Mouse (Mus musculus) bone marrow, adult 2 months (tissue): ENCODE results near the gene Gm13697. TPM values are rescaled to one million over a fixed set of nuclear protein-coding genes. Genes with fewer than 3 reads are reported as not detected.
"Not testable (repeated sequence)": the region's sequence is repeated elsewhere in the genome, so short reads cannot be mapped to it uniquely, and the experiment has no call there.

ENCODE experiments used
- H3K27ac ChIP-seq: fragments of 200-500 bp; 2 replicates; pipeline ENCODE4 v1.5.1; 2012; ENCODE audit warnings: low read depth, mild to moderate bottlenecking, control low read depth, inconsistent platforms, low read length; ENCODE audit not compliant: control insufficient read depth, poor library complexity, insufficient read depth
- H3K4me1 ChIP-seq: fragments of 200-500 bp; 2 replicates; pipeline ENCODE4 v1.6.1; 2011; ENCODE audit warnings: low read length; ENCODE audit not compliant: control insufficient read depth, insufficient read depth
- H3K4me3 ChIP-seq: fragments of 200-500 bp; replicated peaks from 2 replicates; pipeline ENCODE3; 2011; ENCODE audit warnings: mild to moderate bottlenecking, low read depth, low read length, control low read depth; ENCODE audit not compliant: control insufficient read depth
- CTCF ChIP-seq: fragments of 200-500 bp; IDR thresholded peaks from 2 replicates; pipeline ENCODE4 v1.5.1; 2011; ENCODE audit warnings: low read length, control low read depth; ENCODE audit not compliant: control insufficient read depth, insufficient read depth
- POLR2A ChIP-seq: fragments of 200-500 bp; IDR thresholded peaks from 2 replicates; pipeline ENCODE4 v1.6.1; 2011; ENCODE audit warnings: low read depth, mild to moderate bottlenecking, control low read depth, low read length, borderline replicate concordance; ENCODE audit not compliant: control insufficient read depth
- WGBS: fragments of 180-500 bp; shearing (Covaris S2); methylation state at CpG from one replicate; pipeline ENCODE4 v1.1.7; 2018; 5-methylcytosine and 5-hydroxymethylcytosine counted together
- polyA plus RNA-seq: library from polyadenylated mRNA; stranded (reverse); fragments of >200 nt; gene quantifications from 2 replicates; pipeline ENCODE4 v1.2.4, GENCODE M21; 2011; ENCODE audit warnings: low replicate concordance; ENCODE audit not compliant: missing spikeins, insufficient read depth, insufficient read length

Gene Gm13697
- polyA plus RNA-seq: not detected in 2 replicates

DNA sequence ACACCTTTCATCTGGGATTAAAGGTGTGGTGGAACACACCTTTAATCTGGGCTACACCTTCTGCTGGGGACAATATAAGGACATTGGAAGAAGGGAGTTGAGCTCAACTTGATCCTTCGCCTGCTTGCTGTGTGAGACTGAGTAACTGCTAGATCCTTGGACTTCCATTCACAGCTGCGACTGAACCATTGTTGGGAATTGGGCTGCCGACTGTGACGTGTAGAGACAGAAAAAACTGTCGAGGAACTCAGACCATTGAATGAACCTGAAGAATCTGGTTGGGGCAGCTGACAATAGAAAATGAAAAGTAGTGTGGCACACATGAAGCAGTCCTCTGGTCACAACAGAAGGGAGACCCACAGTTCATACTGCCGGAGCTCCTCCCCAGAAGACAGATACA, at the start of gene Gm13697:
Gene Gm13697, plus strand, starts transcription at position 301 of the 400 bp plus-strand sequence.
- H3K27ac ChIP-seq, H3K4me3 ChIP-seq, H3K4me1 ChIP-seq: not testable (repeated sequence)
- WGBS: no CpG with 5 or more reads among the region's 6 CpGs

DNA sequence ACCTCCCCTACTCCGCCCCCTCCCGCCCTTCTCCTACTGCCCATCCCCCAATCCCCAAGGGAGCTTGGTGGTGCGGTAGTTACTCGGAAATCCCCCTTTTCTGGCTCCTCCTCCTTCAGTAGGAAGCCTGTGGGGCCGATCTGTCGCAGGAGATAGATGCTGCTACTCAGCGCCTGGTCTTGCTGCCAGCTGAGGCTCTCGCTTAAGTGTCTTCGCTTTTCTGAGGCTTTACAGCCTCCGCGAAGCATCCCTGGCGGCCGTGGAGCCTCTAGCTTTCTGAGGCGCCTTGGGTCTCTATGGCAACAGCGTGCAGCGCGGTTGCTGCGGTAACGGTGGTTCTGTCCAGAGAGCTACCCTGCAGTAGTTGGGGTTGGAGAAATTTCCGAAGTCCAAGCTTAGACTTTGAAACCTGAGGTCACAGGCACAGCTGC, 43.6 kb upstream of the Gm13697 start, which contains the start of gene Zswim2:
Gene Zswim2, minus strand, starts transcription at position 298 of the 431 bp plus-strand sequence.
- Histone ChIP-seq H3K4me3 (no peak within 1 kb of the TSS), H3K27ac (no peak within 1 kb of the TSS)
- 1% methylated on average over 20 of the region's 20 CpGs for WGBS

DNA sequence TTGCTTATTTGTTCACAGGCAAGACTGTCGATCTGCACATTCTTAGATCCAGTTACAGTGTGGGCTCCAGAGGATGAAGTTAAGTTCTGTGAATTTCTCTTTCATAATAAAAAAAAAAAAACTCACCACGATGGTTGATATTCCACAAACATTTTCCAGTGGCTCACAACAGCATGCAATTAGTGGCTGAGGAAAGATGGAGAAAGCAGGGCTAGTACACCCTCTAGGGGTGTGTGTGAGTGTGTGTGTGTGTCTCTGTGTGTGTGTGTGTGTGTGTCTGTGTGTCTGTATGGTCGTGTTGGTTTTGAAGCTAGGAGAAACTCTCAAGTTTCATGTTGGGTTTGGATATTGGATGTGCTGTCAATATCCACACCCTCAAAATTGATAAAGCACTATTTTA, 43.2 kb upstream of the Gm13697 start:
- TF ChIP-seq CTCF: no peak
- no peak for TF ChIP-seq POLR2A
- Histone ChIP-seq H3K4me1 (no peaks in the 10 kb centered on the region), H3K27ac (no peak overlapping the region), H3K4me3 (no peak overlapping the region)
- 13% methylated on average over 3 of the region's 3 CpGs for whole genome bisulfite sequencing

More for the DNA sequence above, 43.6 kb upstream of the Gm13697 start, which contains the start of gene Zswim2:
- no peaks in the 10 kb centered on the region for H3K4me1 ChIP-seq
- no peak for TF ChIP-seq POLR2A
- no peak for TF ChIP-seq CTCF

DNA sequence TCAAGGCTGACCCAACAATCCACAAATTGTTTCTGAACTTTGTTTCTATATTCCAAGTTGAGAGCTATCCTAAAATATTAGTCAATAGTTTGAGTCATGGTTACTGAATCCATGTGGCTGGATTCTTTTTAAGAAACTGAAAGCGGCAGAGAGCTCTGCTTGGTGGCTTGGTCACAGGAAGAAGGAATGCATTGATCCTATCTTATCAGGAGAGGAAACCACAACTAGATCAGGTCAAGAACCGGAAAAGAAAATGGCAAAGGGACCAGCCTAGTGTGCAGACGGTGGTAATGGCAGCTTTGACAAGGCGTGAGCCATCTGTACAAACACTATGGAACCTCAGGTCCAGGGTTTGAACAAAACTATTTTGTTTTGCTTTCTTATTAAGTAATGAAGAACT, 42.8 kb upstream of the Gm13697 start:
- Histone ChIP-seq H3K4me1 (no peaks in the 10 kb centered on the region), H3K27ac (no peak overlapping the region), H3K4me3 (no peak overlapping the region)
- WGBS: 15% methylated on average over 4 of the region's 4 CpGs
- TF ChIP-seq CTCF (no peak), POLR2A (no peak)

DNA sequence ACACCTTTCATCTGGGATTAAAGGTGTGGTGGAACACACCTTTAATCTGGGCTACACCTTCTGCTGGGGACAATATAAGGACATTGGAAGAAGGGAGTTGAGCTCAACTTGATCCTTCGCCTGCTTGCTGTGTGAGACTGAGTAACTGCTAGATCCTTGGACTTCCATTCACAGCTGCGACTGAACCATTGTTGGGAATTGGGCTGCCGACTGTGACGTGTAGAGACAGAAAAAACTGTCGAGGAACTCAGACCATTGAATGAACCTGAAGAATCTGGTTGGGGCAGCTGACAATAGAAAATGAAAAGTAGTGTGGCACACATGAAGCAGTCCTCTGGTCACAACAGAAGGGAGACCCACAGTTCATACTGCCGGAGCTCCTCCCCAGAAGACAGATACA, 29.1 kb upstream of the Gm13697 start, which contains the start of gene Gm13698:
Gene Gm13698, plus strand, starts transcription at position 301 of the 400 bp plus-strand sequence.
- H3K4me1 ChIP-seq, H3K4me3 ChIP-seq, H3K27ac ChIP-seq: not testable (repeated sequence)
- WGBS: no CpG with 5 or more reads among the region's 6 CpGs

DNA sequence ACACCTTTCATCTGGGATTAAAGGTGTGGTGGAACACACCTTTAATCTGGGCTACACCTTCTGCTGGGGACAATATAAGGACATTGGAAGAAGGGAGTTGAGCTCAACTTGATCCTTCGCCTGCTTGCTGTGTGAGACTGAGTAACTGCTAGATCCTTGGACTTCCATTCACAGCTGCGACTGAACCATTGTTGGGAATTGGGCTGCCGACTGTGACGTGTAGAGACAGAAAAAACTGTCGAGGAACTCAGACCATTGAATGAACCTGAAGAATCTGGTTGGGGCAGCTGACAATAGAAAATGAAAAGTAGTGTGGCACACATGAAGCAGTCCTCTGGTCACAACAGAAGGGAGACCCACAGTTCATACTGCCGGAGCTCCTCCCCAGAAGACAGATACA, 23.3 kb upstream of the Gm13697 start, which contains the start of gene Gm13693:
Gene Gm13693, plus strand, starts transcription at position 301 of the 400 bp plus-strand sequence.
- no CpG with 5 or more reads among the region's 6 CpGs for WGBS
- H3K4me1 ChIP-seq, H3K27ac ChIP-seq, H3K4me3 ChIP-seq: not testable (repeated sequence)

DNA sequence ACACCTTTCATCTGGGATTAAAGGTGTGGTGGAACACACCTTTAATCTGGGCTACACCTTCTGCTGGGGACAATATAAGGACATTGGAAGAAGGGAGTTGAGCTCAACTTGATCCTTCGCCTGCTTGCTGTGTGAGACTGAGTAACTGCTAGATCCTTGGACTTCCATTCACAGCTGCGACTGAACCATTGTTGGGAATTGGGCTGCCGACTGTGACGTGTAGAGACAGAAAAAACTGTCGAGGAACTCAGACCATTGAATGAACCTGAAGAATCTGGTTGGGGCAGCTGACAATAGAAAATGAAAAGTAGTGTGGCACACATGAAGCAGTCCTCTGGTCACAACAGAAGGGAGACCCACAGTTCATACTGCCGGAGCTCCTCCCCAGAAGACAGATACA, 17.5 kb upstream of the Gm13697 start, which contains the start of gene Gm13695:
Gene Gm13695, plus strand, starts transcription at position 301 of the 400 bp plus-strand sequence.
- H3K4me3 ChIP-seq, H3K27ac ChIP-seq, H3K4me1 ChIP-seq: not testable (repeated sequence)
- WGBS: no CpG with 5 or more reads among the region's 6 CpGs

DNA sequence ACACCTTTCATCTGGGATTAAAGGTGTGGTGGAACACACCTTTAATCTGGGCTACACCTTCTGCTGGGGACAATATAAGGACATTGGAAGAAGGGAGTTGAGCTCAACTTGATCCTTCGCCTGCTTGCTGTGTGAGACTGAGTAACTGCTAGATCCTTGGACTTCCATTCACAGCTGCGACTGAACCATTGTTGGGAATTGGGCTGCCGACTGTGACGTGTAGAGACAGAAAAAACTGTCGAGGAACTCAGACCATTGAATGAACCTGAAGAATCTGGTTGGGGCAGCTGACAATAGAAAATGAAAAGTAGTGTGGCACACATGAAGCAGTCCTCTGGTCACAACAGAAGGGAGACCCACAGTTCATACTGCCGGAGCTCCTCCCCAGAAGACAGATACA, 11.7 kb upstream of the Gm13697 start, which contains the start of gene Gm13696:
Gene Gm13696, plus strand, starts transcription at position 301 of the 400 bp plus-strand sequence.
- H3K27ac ChIP-seq, H3K4me3 ChIP-seq, H3K4me1 ChIP-seq: not testable (repeated sequence)
- no CpG with 5 or more reads among the region's 6 CpGs for WGBS

DNA sequence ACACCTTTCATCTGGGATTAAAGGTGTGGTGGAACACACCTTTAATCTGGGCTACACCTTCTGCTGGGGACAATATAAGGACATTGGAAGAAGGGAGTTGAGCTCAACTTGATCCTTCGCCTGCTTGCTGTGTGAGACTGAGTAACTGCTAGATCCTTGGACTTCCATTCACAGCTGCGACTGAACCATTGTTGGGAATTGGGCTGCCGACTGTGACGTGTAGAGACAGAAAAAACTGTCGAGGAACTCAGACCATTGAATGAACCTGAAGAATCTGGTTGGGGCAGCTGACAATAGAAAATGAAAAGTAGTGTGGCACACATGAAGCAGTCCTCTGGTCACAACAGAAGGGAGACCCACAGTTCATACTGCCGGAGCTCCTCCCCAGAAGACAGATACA, 5.9 kb upstream of the Gm13697 start, which contains the start of gene Gm13694:
Gene Gm13694, plus strand, starts transcription at position 301 of the 400 bp plus-strand sequence.
- H3K4me3 ChIP-seq, H3K4me1 ChIP-seq, H3K27ac ChIP-seq: not testable (repeated sequence)
- no CpG with 5 or more reads among the region's 6 CpGs for WGBS

DNA sequence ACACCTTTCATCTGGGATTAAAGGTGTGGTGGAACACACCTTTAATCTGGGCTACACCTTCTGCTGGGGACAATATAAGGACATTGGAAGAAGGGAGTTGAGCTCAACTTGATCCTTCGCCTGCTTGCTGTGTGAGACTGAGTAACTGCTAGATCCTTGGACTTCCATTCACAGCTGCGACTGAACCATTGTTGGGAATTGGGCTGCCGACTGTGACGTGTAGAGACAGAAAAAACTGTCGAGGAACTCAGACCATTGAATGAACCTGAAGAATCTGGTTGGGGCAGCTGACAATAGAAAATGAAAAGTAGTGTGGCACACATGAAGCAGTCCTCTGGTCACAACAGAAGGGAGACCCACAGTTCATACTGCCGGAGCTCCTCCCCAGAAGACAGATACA, 5.7 kb downstream of the Gm13697 start, which contains the start of gene Gm13691:
Gene Gm13691, plus strand, starts transcription at position 301 of the 400 bp plus-strand sequence.
- WGBS: no CpG with 5 or more reads among the region's 6 CpGs
- not testable (repeated sequence) for H3K27ac ChIP-seq, H3K4me3 ChIP-seq, H3K4me1 ChIP-seq

DNA sequence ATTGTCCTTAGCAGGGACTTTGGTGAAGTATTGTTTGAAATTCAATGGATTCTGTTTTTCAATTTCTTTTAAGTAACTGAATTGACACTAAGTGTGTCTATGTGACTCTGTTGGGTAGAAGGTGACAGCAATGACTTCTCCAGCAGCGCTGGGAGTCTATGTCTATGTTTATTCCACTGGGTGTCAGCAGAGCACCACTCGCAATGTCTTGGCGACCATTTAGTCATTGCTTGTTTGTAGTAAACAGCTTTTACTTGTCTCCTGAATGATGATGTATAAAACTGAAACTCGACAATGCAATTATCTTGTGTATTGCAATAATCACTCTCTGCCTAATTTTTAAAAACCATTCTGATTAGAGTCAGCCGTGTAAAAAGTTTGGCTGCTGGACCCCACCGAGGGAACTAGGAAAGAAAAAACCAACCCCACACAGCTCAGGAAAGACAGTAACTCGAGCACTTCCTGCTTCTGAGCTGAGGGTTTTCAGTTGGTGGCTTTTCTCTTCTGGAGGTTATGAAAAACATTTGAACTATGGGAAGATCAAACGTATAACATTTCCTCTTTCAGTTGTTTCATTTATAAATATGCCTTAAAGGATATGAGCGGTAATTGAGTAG, 9.2 kb downstream of the Gm13697 start:
- H3K27ac ChIP-seq, H3K4me3 ChIP-seq, H3K4me1 ChIP-seq: not testable (repeated sequence)
- 0% methylated on average over 8 of the region's 9 CpGs for WGBS

DNA sequence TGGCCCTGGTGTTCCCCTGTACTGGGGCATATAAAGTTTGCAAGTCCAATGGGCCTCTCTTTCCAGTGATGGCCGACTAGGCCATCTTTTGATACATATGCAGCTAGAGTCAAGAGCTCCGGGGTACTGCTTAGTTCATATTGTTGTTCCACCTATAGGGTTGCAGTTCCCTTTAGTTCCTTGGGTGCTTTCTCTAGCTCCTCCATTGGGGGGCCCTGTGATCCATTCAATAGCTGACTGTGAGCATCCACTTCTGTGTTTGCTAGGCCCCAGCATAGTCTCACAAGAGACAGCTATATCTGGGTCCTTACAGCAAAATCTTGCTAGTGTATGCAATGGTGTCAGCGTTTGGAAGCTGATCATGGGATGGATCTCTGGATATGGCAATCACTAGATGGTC, 10.0 kb downstream of the Gm13697 start:
- H3K4me1 ChIP-seq: not testable (repeated sequence)
- WGBS: 62% methylated on average over 2 of the region's 3 CpGs

More for the DNA sequence above, 10.0 kb downstream of the Gm13697 start:
- not testable (repeated sequence) for H3K4me3 ChIP-seq, H3K27ac ChIP-seq
